Mouse (Mus musculus) ES-E14 (cell line): Measurements from ENCODE around the gene Smarcd3.

Source experiments
- CHD2 ChIP-seq: IDR thresholded peaks from 2 replicates; pipeline ENCODE4 v1.6.1; 2014; ENCODE audit warnings: mild to moderate bottlenecking, low read depth, low read length, inconsistent platforms
- HCFC1 ChIP-seq: IDR thresholded peaks from 2 replicates; pipeline ENCODE4 v1.6.1; 2012; ENCODE audit warnings: low read length, inconsistent platforms, borderline replicate concordance; ENCODE audit not compliant: insufficient read depth
- MAFK ChIP-seq: IDR thresholded peaks from 2 replicates; pipeline ENCODE4 v1.6.1; 2014; ENCODE audit warnings: mild to moderate bottlenecking, low read depth, low read length, inconsistent platforms; ENCODE audit not compliant: insufficient read depth
- ZC3H11A ChIP-seq: IDR thresholded peaks from 2 replicates; pipeline ENCODE4 v1.6.1; 2012; ENCODE audit warnings: low read depth, mild to moderate bottlenecking, inconsistent platforms, low read length, borderline replicate concordance
- ZNF384 ChIP-seq: IDR thresholded peaks from 2 replicates; pipeline ENCODE4 v1.6.1; 2012; ENCODE audit warnings: low read depth, low read length, inconsistent platforms

GRCm38 (mm10) chr5:24586106-24586505 lies 38.1 kb downstream of the Smarcd3 start:
- TF ChIP-seq ZNF384 = no peak
- no peak for TF ChIP-seq HCFC1
- no peak for TF ChIP-seq ZC3H11A
- TF ChIP-seq CHD2 = no peak
- no peak for TF ChIP-seq MAFK
